Mouse (Mus musculus) hindbrain, embryonic 13.5 days (tissue): ENCODE data around the gene Fam209. TPM values are rescaled to one million over a fixed set of nuclear protein-coding genes. Genes with fewer than 3 reads are reported as not detected.

Experiments
- ATAC-seq: fragments of 200-750 bp; cut with Nextera tagmentation; 2 replicates; pipeline ENCODE4 v1.8.0; 2017; ENCODE audit warnings: moderate TSS enrichment; ENCODE audit not compliant: low FRiP score
- H3K27ac ChIP-seq: fragments of 300-500 bp; sonication (generic); 2 replicates; pipeline ENCODE4 v1.5.1; 2015; ENCODE audit warnings: inconsistent platforms, mild to moderate bottlenecking, moderate library complexity
- H3K27me3 ChIP-seq: fragments of 300-500 bp; sonication (generic); 2 replicates; pipeline ENCODE4 v1.6.1; 2015; ENCODE audit warnings: mild to moderate bottlenecking, inconsistent platforms
- H3K36me3 ChIP-seq: fragments of 300-500 bp; sonication (generic); 2 replicates; pipeline ENCODE4 v1.6.1; 2015; ENCODE audit warnings: mild to moderate bottlenecking, inconsistent platforms
- H3K4me1 ChIP-seq: fragments of 300-500 bp; sonication (generic); replicated peaks from 2 replicates; pipeline ENCODE4 v1.6.1; 2015; ENCODE audit warnings: inconsistent platforms
- H3K4me2 ChIP-seq: fragments of 300-500 bp; sonication (generic); 2 replicates; pipeline ENCODE4 v1.6.1; 2015; ENCODE audit warnings: inconsistent platforms, mild to moderate bottlenecking, moderate library complexity
- H3K4me3 ChIP-seq: fragments of 300-500 bp; sonication (generic); 2 replicates; pipeline ENCODE4 v1.5.1; 2015; ENCODE audit warnings: mild to moderate bottlenecking, inconsistent platforms
- H3K9ac ChIP-seq: fragments of 300-500 bp; sonication (generic); 2 replicates; pipeline ENCODE4 v1.6.1; 2015; ENCODE audit warnings: mild to moderate bottlenecking, inconsistent platforms
- H3K9me3 ChIP-seq: fragments of 300-500 bp; sonication (generic); 2 replicates; pipeline ENCODE4 v1.6.1; 2016; ENCODE audit warnings: inconsistent platforms
- WGBS: fragments of 180-500 bp; shearing (Covaris S2); methylation state at CpG from one replicate; pipeline ENCODE4 v1.1.7; 2015; 5-methylcytosine and 5-hydroxymethylcytosine counted together
- polyA plus RNA-seq: library from polyadenylated mRNA; unstranded; fragments of >200 nt; fragmentation: Nextera tagmentation; extraction: Ambion mirVana; gene quantifications from 2 replicates; pipeline ENCODE4 v1.2.1, GENCODE M21; 2015

Fam209 gene
- polyA plus RNA-seq, 1 experiment from 2014 or later, result not detected

DNA sequence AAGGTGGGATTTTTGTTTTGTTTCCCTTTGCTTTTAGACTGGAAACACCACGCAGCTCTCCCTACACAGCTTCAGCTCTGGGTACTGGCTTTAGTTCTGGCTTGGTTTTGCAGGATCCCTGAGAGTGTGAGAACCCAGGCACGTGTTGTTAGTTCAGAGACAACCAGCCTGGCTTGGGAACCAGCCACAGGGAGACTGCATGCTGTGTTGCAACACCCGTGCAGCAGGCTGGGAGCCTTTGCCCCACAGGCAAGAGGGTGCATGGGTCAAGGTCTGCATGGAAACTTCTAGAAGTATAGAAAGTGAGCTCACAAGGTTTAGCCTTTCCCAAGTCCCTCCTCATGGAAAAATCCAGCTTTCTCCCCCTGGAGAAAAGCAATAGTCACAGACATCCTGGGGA is 38.6 kb downstream of the Fam209 start:
- 61% methylated on average over 3 of the region's 3 CpGs for WGBS
- H3K4me3 ChIP-seq, result no peak overlapping the region
- H3K9me3 ChIP-seq, result no peaks in the 10 kb centered on the region
- H3K27me3 ChIP-seq, result peaks cover 4% of the 10 kb centered on the region; the same call in 1 of the 2 replicates
- H3K27ac ChIP-seq, result no peak overlapping the region
- H3K4me1 ChIP-seq, result no peaks in the 10 kb centered on the region
- H3K4me2 ChIP-seq, result no peak overlapping the region
- no peak overlapping the region for H3K9ac ChIP-seq
- H3K36me3 ChIP-seq, result no peaks in the 10 kb centered on the region
- ATAC-seq, result no peak

- H3K9me3 ChIP-seq, result no peaks in the 10 kb centered on the region
- H3K36me3 ChIP-seq, result no peaks in the 10 kb centered on the region
- peaks cover 30% of the 10 kb centered on the region for H3K27me3 ChIP-seq
- H3K4me2 ChIP-seq, result no peak overlapping the region
- H3K4me1 ChIP-seq, result no peaks in the 10 kb centered on the region
- 23% methylated on average over 11 of the region's 11 CpGs for WGBS
- no peak overlapping the region for H3K4me3 ChIP-seq
- H3K27ac ChIP-seq, result no peak overlapping the region
- no peak for ATAC-seq
- H3K9ac ChIP-seq, result no peak overlapping the region
Measured at GRCm38 (mm10) chr2:172516407-172516992, 44.2 kb downstream of the Fam209 start.

DNA sequence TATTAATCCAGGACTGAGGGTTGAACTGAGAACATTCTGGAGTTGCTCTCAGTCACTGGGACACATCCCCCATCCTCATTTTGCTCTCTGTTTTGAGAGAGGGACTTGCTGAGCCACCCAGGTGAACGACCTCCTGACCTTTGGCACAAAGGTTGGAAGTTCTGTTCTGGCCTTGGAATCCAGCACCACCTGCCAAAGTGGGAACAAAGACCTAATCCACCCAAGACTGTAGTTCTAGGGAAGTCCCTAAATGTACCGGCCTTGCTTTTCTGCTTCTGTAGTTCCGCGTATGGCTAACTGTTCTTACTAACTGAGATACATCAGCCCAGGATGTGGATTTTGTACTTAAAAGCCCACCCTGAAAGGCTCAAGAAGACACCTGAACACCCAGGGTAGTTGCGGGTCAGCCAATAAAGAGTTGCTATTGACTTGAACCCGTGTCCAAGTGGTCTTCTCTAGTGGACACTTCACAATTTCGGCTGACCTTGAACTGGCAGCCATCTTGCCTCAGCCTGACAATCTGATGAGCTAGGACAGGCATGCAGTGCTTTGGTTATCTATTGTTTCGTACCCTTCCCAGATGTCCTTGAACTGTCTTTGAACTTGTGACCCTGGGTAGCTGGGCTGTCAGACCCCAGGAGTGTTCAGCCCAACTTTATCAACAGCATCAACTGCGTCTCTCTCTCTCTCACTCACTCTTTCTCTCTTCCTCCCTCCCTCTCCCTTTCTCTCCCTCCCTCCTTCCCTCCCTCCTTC is 48.5 kb downstream of the Fam209 start:
- H3K4me1 ChIP-seq, result no peaks in the 10 kb centered on the region
- H3K4me2 ChIP-seq, result no peak overlapping the region
- H3K36me3 ChIP-seq, result no peaks in the 10 kb centered on the region
- no peak overlapping the region for H3K27ac ChIP-seq
- no peak for ATAC-seq
- no peak overlapping the region for H3K9ac ChIP-seq
- no peak overlapping the region for H3K4me3 ChIP-seq
- peaks cover 28% of the 10 kb centered on the region for H3K27me3 ChIP-seq
- H3K9me3 ChIP-seq, result no peaks in the 10 kb centered on the region
- 89% methylated on average over 9 of the region's 9 CpGs for WGBS

GRCm38 (mm10) chr2:172522528-172522927 is 50.2 kb downstream of the Fam209 start:
- WGBS, result 89% methylated on average over 11 of the region's 12 CpGs
- no peak for ATAC-seq

More at GRCm38 (mm10) chr2:172522528-172522927, 50.2 kb downstream of the Fam209 start:
- H3K27me3 ChIP-seq, result peaks cover 14% of the 10 kb centered on the region; the same call in 1 of the 2 replicates
- no peaks in the 10 kb centered on the region for H3K4me1 ChIP-seq
- no peak overlapping the region for H3K4me2 ChIP-seq
- no peaks in the 10 kb centered on the region for H3K9me3 ChIP-seq
- H3K4me3 ChIP-seq, result no peak overlapping the region
- H3K27ac ChIP-seq, result no peak overlapping the region
- no peaks in the 10 kb centered on the region for H3K36me3 ChIP-seq
- no peak overlapping the region for H3K9ac ChIP-seq

Other genes starting within 250 kb of the Fam209 start
- 0.06 TPM in 2 replicates for gene Mc3r, start 224.0 kb upstream of the Fam209 start, polyA plus RNA-seq
- 25.8 and 27.1 TPM in 2 replicates for gene Fam210b, start 127.0 kb upstream of the Fam209 start, polyA plus RNA-seq
- gene Aurka, start 102.0 kb upstream of the Fam209 start, polyA plus RNA-seq, result 26.7 and 26.8 TPM in 2 replicates
- gene Cstf1, start 101.8 kb upstream of the Fam209 start, polyA plus RNA-seq, result 25.2 and 27.1 TPM in 2 replicates
- gene Cass4, start 78.7 kb upstream of the Fam209 start, polyA plus RNA-seq, result 0.13 and 0.19 TPM in 2 replicates
- gene Rtf2, start 32.0 kb upstream of the Fam209 start, polyA plus RNA-seq, result 99.8 and 102 TPM in 2 replicates
- gene Gcnt7, start 13.9 kb upstream of the Fam209 start, polyA plus RNA-seq, result 1.6 and 1.9 TPM in 2 replicates
- gene Tfap2c, start 77.1 kb downstream of the Fam209 start, polyA plus RNA-seq, result 0.28 and 0.66 TPM in 2 replicates